Mouse (Mus musculus) adrenal gland, adult 2 months (tissue): ENCODE measurements around the gene Casp7. TPM values are rescaled to one million over a fixed set of nuclear protein-coding genes. Genes with fewer than 3 reads are reported as not detected.
"Not testable (repeated sequence)": the region's sequence is repeated elsewhere in the genome, so short reads cannot be mapped to it uniquely, and the experiment has no call there.

Experiments
- DNase-seq: peaks from one replicate; pipeline ENCODE4 v3.0.0; 2021
- polyA plus RNA-seq: library from polyadenylated mRNA; depleted of rRNA; stranded (reverse); fragments of >200 nt; gene quantifications from 2 replicates; pipeline ENCODE4 v1.2.3, GENCODE M21; 2012
- total RNA-seq, 2 experiments: library from RNA; stranded (reverse); gene quantifications; 2 replicates each; pipeline ENCODE4 v1.2.3; 2021

Casp7 gene
- total and polyA plus RNA-seq, 3 experiments: 3.8 to 7.9 (median 7.3) TPM

DNA sequence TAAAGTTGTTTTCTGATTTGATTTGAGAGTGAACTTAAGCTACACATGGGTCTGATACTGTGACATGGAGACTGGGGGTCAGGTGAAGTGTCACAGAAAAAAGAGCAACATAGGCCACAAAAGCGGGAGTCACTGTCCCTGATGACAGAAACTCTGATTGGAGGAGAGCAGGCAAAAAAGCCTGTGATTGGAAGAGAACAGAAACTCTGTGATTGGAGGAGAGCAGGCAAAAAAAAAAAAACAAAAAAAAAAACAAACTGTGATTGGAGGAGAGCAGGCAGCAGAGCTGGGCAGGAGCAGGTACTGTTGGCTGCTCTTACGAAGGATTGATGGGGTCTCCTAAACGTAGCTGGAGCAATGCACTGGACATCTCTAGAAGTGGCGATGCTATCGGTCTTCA, 11.4 kb upstream of the Casp7 start:
- no peak for DNase-seq

DNA sequence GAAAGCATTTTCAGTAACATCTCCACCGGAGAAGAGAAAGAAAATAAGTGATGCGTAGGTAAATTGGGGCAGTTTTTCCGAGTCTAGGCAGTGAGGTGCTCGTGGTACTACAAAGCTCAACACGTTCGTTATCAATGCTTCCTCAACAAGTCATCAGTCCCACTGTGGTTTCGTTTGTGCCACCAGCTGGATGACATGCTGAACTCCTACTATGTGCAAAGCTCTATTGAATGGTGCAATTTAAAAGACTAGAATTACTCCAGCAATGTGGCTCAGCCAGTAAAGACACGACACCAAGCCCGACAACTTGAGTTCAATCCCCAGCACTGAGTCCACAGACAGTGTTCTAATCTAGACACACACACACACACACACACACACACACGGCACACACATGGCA, 10.8 kb upstream of the Casp7 start:
- DNase-seq: no peak

DNA sequence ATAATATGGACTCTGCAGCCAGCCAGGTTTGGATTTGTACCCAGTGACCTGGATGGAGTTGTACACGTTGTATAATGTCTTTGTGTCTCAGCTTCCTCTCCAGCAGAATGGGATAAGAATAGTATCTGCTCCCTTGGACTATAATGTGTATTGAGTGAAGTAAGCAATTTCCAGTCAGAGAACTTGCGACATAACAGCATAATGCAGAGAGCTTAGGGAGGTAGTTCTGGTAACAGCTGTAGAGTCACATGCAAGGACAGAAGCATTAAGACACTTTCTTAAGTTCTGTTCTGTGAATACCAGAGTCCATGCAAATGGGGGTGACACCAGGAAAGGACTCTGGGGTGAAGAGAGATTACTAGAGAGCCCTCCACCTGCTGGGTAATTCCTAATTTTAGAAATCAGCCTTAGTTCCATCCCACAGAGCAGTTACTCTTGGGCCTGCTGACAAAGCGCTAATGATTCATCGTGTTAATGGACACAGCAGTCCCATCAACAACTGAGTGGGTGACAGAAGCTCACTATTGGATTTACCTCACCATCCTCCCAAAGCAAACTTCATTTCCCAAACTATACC, 9.1 kb upstream of the Casp7 start:
- DNase-seq: no peak

DNA sequence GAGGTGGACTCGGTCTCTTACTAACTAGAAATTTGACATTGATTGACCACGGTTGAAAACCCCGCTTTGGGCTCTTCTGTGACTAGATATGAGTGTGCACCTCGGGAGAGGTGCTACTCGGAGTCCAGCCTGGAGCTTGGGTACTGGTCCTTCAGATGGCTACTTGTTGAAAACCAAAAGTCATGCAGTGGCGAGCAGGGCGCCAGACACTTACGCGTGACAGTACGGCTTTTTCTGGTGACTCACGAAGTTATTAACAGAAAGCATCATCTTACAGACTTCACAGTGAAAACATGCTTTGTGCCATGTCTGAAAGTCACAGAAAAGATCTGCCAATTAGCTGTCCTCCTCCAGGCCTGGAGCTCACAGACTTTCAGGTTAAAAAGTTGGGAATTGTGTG, 7.8 kb upstream of the Casp7 start:
- no peak for DNase-seq

DNA sequence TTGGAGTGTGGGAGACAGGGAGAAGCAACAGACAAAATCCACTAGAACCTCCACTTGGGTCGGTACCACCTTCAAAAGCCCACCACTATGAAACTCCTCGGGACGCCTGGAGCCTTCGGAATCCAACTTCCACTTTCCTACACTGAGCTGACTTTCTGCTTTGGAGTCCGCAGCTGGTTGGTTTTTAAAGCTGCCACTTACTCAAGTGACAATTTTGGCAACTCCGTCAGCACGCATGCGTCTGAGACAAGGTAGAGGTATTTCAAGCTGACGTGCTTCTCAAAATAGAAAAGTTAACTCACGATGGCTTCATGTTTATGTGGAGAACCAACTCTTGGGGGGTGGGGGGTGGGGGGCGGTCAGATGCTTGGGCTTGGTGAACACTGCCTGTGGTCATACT, 7.0 kb upstream of the Casp7 start, which contains the start of gene Nrap:
Gene Nrap (minus strand): TSS at position 159 of the 400 bp plus-strand sequence.
- DNase-seq: no peak

DNA sequence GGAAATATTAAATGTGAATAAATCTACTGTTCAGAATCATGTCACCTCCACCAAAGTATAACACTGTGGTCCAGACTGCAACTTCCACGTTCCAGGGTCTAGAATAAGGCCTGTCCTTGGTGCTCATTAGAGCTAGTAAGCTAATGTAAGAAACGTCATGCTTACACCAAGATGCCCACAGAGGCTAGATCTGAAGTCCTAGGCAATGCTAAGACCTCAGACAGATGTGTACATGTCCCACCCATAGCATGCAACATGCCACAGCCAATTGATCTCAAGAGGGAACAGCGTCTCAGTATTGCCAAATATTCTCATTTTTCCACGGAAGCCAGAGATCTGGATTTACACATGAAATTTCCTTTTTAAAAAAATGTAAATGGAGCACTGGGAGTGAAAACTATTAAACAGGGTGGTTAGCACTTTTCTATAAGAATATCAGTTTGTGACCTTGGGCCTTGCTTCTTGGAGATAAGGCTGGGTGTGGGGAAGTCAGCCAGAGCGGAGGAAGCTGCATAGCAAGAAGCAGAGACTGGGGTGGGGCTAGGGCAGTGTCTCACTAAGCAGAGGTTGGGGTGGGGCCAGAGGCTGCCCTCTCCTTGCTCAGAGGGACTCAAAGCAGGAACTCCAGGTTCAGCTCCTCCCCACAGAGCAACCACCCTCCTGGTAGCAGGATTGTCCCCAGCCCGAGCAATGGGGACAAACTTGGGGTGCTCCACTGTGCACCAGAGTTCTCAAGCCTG, 5.5 kb upstream of the Casp7 start:
- no peak for DNase-seq

DNA sequence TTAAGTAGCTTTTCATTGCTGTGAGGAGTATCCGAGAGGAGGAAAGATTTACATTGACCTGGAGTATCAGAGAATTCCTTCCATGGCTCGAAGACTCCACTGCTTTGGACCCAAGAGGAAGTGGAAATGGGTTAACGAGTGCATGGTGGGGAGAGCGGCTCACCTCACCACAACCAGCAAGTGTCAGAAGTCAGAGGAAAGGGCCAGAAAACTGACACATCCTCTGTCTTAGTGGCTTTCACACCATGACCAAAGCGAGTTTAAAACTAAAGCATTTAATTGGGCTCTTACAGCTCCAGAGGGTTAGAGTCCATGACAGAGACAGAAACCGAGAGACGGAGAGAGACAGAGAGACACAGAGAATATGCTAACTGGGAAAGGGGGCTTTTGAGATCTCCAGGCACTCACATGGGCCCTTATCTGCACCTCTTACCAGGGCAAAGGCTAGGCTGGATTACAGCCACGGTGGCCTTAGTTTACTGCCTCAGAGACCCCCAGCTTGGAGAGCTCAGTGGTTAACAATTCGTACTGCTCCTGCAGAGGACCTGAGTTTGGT, 3.5 kb upstream of the Casp7 start:
- no peak for DNase-seq

DNA sequence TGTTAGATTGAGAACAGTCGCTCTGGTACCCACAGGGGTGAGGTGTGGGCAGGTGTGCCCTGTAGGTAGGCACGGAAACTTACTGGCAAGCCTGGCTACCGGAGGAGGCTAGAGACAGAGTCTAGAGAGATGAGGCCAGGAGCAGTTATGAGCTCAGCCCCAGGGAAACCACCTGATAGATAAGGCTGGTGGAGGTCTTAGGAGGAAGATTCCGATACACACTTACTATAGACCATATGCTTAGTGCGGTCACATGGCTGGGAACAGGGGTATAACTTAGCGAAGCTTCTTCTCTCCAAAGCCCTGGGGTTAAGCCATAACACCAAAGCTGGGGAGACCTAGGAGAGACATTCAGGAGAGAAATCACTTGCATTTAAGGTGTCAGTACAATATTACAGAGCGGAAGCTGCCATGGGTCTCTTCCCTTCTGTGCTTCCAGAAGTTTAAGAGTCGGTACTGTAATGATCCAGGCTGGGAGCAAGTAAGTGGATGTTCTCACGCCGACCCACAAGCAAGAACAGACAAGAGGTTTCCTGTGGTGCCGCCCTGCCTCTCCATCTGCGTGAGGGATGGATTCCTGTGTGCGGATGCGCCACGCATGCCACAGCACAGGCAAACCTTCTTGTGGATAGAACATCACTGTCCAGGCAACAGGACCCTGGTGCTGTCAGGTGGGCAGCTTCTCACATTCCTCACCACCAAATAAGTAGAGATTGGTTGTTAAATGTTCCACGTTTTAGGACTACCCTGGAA, 1.6 kb upstream of the Casp7 start:
- no peak for DNase-seq

DNA sequence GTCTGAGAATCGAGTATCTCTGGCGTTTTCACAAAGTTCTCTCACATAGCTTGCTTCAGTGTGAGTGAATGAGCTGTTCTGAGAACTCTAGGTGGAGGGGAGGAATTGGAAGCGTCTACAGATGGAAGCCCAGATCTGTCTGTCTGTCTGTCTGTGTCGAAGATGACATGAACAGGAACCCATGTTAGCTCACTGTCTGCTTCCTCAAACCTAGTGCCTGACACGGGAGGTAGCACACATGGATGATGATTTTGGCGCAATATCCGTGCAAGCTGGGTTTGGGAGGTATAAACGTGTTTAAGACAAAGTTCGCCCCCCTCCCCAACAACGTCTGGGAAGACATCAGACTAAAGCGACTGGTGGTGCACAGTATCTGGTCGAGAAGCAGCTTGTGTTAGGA, 702 bp upstream of the Casp7 start:
- DNase-seq: no peak

DNA sequence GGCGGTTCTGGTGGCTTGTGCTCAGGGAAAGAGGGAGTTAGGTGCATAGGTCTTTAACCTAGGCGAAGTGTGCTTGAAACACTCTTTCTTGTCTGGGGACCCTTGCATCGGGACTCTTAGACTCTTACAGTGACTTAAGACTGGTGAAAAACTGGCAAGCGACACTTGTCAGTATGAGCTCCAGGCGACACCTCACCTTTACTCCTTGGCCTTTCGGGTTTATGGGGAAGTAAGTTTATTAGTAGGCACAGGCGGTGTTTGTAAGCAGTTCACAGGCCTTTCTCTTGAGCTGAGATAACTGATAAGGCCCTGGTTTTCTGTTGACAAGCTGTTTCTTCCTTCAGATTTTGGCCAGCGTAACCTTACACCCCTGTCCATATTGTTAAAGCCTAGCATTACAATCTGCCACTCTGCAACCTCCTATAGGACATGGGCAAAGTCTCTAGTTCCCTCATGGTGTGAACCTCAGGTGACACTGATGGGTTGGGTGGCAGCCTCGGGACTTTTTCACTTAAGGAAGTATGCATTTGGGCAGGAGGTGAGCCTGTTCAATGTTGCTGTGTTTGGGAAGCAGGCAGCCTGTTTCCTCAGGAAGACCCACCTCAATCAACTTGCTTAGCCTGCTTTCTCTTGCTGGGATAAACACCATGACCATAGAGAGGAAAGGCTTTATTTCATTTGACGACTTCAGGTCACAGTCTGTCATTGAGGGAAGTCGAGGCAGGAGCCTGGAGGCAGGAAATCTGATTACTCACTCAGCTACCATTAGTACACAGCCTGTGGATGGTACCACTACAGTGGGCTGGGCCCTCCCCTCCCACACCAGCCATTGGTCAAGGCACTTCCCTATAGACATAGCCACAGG, 966 bp downstream of the Casp7 start:
- peak; percentile 5 for DNase-seq

DNA sequence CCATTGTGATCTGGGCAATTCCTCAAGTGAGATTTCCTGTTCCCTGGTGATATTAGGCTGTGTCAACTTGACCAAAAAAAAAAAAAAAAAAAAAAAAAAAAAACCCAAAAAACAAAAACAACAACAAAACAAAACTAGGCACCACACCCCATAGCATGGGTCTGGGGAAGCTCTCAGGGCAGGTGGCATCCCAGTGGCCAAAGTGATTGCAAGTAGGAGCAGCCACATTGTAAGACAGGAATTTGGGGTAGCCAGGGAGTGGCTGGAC, 1.5 kb downstream of the Casp7 start:
- DNase-seq: no peak

DNA sequence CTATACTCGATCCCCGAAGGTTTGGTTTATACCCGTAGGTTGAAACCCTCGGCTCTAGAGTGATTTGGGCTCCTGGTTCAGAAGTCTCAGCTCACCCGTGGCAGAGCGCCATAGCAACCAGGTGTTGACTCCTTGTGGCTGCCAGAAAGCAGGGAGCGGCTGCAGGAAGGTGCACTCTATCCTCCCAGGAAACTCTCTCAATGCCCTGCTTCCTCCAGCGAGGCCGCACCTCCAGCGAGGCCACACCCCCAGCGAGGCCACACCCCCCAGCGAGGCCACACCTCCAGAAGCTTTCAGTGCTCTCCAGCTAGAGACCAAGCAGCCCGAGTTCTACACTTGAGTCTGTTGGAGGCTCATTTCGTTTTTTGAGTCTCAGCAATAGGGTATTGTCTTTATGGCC, 3.3 kb downstream of the Casp7 start:
- DNase-seq: peak; percentile 78

DNA sequence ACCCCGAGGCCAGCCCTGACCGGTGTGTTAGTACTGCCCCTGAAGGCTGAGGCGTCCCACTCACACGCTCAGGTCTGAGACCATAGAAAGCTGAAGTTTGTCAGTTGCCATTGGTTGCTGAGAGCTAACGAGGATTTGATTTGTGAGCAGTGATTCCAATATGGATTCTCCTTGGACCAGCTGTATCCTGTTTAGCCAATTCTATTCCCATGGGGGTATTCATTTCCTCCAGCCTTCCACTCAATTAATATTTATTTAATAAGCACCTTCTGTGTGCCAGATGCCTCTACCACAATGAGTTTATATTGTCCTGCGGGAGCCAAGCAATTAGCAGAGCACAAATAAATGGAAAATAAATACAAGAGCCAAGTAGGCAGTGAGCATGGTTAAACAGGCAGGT, 4.9 kb downstream of the Casp7 start:
- DNase-seq: no peak

DNA sequence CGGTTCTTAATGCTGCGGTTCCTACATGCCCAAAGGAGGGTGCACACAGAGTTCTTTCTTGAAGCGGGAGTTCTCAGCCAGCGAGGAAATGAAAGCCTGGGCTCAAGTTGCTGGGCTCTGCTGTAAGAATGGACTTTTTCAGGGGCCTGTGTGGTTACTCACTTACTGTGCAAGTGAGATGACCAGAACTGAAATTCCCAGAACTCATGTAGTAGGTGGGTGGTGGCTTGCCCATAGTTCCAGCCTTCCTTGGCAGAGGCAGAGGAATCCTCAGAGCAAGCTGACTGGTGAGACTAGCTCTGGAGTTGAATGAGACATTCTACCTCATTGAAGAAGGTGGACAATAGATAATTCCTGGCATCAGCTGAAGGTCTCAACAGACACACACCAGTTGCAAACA, 8.9 kb downstream of the Casp7 start:
- no peak for DNase-seq

DNA sequence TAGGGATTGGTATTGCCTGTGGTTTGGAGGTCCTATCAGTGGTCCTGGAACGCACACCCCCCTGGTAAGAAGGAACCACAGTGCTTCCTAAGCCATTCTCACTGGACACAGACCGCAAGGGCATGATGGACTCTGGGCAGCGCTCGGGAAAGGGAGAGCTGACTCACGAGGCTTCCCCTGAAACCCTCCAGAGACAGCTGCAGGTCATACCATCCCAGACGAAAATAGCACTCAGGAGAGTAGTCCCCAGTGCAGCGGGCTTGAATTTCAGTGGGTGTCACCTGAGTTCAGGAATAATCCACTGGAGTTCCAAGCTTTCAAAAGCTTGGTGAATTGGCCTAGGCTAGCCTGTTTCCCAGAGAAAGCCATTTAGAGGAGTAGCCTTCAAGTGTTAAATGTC, 9.7 kb downstream of the Casp7 start:
- no peak for DNase-seq

DNA sequence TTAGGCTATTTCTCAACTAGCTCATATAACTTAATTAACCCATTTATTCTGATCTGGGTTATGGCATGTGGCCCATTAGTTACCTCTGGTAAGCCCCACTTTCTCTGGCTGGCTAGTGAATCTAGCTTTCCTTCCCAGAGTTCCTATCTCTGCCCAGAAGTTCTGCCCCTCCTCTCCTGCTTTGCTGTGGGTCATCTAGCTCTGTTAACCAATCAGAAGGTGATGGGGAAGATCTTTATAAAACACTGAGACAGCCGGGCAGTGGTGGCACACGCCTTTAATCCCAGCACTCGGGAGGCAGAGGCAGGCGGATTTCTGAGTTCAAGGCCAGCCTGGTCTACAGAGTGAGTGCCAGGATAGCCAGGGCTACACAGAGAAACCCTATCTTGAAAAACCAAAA, 13.0 kb downstream of the Casp7 start:
- DNase-seq: not testable (repeated sequence)

DNA sequence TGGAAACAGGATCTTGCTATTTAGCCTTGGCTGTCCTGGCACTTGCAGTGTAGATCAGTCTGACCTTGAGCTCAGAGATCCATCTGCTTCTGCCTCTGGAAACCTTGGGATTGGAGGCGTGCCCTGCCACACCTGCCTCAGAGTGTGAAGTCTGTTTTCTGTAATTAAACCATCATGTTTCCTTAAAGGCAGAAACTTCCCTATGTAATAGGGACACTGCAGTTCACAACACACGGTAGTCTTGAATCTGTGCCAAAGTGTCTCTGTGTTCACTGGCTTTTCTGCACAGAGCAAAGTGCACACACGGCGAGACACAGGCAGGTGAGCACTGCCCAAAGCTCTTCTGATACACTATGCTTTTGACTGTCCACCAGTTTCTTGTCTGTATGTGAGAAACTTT, 21.5 kb downstream of the Casp7 start:
- DNase-seq: no peak

DNA sequence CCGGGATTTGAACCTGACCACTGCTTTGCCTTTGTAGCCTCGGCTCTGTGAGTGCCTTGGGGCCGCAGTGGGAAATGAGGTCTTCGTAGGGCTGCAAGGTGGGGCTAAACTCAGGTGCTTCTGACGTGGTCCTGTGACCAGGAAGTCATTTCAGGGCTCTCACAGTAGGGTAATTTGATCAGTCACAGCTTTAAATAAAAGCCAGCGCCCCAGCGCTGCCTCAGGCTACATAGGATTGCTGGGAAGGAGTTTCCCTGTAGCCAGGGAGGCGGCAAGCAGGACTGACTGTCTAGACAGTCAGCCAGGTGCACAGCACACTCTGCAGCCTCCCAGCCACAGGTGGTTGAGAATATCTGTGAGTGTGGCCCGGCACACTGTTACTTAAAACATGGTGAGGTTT, 22.5 kb downstream of the Casp7 start:
- DNase-seq: no peak

DNA sequence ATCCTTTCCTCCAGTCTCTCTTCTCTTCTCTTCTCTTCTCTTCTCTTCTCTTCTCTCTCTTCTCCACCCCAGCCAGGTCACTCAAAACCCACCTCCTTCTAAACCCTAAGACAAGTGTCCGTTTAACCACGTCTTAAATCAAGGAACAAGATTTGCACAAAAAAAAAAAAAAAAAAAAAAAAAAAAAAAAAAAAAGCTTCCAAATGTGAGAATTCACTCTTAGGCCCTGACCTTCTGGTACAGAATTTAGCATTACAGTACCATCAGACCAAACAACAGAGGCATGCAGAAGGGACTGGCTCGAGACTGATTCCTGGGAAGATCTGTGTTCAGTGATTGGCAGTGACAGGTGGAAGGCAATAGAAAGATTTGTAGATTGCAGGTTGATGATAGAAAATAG, 23.4 kb downstream of the Casp7 start:
- no peak for DNase-seq

DNA sequence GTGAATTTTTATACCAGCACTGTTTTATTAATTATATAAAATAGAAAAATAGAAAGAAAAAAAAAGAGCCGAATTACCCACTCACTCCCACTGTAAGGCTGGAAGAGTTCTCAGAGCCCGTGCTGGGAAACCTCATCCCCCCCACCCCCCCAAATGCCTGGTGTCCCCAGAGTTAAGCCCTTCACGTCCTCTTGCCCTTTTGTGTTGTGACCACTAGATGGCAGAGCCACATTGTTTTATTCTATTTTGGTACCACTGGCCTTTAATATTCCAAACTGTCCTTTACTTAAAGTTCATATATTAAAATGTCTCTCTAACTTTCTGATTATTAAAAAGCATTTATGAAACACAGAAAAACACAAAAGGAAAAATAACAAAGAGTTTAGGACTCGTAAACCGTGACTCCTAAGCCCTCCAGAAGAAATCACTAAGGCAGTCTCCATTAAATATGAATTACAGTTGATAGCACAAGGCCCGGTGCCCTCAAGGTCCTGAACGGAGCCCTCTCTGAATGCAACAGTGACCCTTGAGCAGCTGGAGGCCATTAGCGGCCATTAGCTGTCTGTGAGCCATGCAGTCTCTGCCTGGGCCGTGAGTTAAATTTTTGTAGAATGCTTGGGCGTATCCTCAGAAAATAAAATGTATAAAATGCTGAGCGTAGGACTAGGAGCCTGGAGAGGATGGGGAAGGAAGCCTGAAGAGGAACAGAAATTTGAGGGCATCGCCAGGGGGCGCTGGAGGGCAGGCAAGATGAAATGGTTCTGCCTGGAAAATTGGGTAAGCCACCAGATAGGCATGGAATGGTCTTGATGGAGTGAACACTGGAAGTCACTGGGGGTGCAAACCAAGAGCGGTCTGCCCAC, 25.8 kb downstream of the Casp7 start:
- peak; percentile 86 for DNase-seq

DNA sequence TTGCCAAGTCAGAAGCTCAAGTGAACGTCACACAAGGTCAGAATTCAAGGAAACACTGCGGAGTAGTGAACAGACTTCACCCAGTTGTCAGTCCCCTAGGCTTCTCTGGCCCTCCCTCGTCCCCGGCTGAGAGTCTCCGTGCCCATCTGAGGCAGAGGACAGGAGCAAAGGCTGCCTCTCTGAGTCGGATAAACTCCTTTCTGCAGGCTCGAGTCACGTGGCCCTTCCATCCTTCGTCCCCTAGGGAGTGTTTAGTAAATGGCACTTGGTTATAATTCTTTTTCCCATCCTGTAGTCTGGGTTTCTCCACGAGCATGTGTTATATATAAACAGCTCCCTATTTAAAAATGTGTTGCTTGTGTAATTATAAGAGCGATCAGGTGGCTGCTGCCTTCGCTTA, 26.4 kb downstream of the Casp7 start:
- no peak for DNase-seq
